Mouse (Mus musculus): ENCODE results near the gene Tmc3.
A peak's percentile ranks its signal among the peaks of the same experiment; 100 is the strongest.

Gene Tmc3

DNA sequence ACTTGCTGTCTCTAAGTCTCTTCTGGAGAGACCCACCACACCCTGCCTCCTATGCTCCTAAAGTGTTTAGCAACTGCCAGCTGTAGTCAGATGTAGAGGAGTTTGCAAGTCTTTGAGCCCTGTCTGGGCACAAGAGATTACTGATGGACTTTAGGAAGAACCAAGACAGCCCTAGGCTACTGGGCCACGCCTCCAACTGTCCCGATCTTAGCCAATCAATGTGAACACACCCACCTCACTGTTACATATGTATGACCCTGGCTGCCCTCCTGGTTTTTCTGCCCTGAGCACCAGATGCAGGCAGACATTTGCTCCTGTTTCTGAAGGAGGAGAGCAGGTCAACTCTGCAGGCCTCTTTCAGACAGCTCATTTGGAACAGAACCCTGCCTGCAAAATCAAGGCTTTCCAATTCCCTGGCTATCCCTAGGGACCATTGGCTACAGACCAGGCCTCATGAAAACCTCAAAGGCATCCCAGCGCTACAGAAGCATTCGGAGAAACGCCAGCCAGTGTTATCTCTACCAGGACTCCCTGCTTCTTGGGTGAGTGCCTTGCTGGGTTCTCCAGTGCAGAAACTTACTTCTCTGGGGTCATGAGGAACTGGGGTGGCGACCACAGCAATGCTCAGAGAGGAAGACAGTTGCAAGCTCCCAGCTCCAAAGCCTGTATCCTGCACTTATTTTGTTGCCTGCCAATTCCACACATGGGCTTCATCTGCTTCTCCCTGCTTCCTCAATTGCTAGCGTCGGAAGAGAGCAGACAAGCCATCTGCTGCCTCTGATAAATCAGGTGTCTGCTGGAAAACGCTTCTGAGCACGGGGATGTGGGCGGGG lies at the start of gene Tmc3:
Gene Tmc3, plus strand, starts transcription at position 289 of the 833 bp plus-strand sequence.
- peak; percentile 25 to 44 for DNase-seq (ENCODE audit: low spot score in 2 of 2)

DNA sequence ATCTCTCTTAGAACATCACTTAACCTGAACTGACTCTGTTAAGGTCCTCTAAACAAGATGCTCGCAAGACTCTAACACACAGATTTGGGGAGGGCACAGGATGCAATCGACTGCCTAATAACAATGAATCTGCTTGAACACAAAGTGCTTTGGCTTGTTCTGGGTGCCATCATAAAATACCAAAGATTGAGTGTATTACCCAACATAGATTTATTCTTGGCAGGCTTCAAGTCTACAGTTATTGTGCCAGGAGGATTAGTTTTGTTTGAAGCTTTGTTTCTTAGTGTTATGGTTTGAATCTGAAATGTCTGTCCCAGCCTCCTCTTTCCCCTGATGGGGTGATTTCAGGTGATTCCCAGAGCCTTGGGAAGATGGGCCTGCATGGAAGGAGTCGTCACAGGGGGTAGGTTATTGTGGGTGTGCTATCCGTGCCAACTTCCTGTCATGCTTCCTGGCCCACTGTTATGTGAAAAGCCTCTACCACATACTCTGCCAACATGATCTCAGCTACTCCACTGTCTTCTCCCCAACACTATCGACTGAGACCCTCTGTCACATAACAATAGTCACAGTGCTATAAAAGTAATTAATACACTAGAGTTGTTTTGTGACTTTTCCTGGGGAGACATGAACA lies 43.1 kb upstream of the Tmc3 start:
- no peak for DNase-seq (ENCODE audit: low spot score in 2 of 2)

- DNase-seq (ENCODE audit: low spot score in 2 of 2): no peak
These were observed 35.9 kb upstream of the Tmc3 start for GRCm38 (mm10) chr7:83548686-83549352.

- no peak for DNase-seq (ENCODE audit: low spot score in 2 of 2)
These were observed 35.4 kb upstream of the Tmc3 start for GRCm38 (mm10) chr7:83549353-83549774.

GRCm38 (mm10) chr7:83549951-83550407 lies 34.7 kb upstream of the Tmc3 start:
- DNase-seq (ENCODE audit: low spot score in 2 of 2): peak in 1 of 2 experiments; percentile 11

DNA sequence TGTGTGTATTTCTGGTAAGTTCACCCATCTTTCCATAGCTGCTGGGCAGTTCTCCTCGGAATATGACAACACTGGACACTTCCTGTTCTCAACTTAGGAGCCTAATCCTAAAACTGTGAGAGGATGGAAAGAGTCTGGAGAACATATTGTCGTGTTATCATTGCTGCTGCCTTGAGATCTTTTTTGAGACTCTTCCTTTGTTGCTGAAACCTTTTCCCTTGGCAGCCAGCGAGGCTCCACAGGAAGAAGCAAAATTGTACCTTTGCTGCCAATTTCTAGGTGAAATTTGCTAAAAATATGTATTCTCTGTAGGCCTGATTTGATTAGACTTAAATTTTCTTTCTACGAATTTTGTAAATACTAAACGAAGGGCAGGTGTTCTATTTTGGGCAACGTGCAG lies 30.2 kb upstream of the Tmc3 start:
- no peak for DNase-seq (ENCODE audit: low spot score in 2 of 2)

GRCm38 (mm10) chr7:83556488-83556887 lies 28.2 kb upstream of the Tmc3 start:
- DNase-seq (ENCODE audit: low spot score in 2 of 2): no peak

GRCm38 (mm10) chr7:83558741-83559280 lies 25.9 kb upstream of the Tmc3 start:
- DNase-seq (ENCODE audit: low spot score in 2 of 2): no peak

DNA sequence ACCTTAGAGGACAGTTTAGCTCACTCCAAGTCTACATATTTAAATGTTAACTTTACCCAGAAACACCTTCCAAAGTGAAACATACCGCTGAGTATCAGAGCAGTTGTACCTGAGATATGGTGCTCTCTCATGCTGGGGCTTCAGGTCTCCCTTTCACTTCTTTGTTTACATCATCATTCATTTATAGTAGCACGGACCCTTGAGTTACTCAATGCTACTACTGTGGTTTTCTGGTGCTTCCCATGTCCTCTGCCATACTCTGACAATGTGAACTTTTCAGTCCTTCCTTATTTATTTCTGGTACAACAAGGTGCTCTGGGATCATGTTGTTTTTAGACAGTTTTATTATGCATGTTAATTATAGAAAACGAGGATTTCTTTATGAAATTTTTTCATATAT lies 25.2 kb upstream of the Tmc3 start:
- DNase-seq (ENCODE audit: low spot score in 2 of 2): no peak

DNA sequence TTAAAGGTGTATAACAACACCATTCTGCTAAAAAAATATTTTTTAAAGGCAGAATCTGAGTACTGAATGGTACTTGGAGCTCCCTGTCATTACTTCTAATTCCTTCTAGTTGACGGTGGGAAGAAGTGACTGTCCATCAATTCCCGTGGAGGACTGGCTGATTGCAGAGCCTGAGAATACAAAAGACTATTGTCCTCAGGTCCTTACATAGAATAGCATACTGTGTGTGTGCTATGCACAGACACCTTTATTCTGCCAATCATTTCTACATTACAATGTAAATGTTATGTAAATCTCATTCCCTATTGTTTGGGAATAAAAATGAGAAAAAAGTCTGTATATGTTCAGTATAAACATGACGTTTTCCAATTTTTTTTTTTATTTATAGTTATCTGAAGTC lies 22.9 kb upstream of the Tmc3 start:
- no peak for DNase-seq (ENCODE audit: low spot score in 2 of 2)

GRCm38 (mm10) chr7:83564635-83565291 lies 20.0 kb upstream of the Tmc3 start:
- DNase-seq (ENCODE audit: low spot score in 2 of 2): no peak

GRCm38 (mm10) chr7:83565976-83566375 lies 18.8 kb upstream of the Tmc3 start:
- DNase-seq (ENCODE audit: low spot score in 2 of 2): no peak

DNA sequence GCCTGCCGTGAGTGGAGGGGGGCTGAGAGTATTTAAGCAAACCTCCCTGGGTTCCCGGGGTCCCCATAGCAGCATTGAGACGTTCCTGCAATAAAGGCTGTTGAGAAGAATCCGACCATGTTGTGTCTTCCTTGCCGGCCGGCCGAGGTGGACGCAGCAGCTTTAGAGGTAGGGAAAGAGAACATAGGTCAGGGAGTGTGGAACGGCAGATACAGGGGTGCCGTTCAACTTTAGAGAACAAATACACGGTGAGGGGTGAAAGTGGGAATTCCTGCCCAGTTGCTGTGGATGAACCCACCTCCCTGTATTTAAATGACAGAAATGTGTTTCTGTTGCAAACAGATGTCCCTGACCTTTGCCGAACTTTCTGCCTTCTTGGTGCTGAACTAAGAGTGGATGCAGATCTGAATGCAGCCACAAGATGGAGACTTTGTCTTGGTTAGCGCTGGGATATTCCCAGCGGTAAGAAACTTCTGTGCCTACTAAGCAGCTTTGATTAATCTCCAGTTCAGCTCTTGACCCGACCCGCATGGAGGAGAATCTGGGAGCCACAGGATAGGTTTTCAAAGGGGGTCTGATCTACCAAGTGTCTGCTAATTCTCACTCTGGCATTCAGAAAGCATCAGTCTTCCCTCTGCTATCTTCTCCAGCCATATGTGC lies 16.8 kb upstream of the Tmc3 start:
- peak in 1 of 2 experiments; percentile 7 for DNase-seq (ENCODE audit: low spot score in 2 of 2)

DNA sequence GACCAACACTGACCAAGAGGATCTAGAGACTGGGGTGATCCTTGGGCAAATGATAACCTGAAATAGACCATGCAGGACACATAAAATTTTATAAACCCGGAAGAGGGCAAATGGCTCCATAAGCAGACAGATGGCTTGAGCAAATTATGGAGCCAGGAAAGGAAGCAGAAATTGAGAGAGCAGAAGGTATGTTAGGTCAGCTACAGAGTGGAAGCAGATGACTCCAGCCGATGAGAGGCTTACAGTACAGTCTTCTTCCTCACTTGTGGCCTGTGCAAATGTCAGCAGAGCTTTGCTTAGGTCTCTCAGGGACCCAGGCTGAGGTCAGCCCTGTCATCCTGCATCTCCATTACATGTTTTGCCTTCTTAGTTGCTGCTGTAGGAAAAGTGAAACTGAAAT lies 15.9 kb upstream of the Tmc3 start:
- no peak for DNase-seq (ENCODE audit: low spot score in 2 of 2)

DNA sequence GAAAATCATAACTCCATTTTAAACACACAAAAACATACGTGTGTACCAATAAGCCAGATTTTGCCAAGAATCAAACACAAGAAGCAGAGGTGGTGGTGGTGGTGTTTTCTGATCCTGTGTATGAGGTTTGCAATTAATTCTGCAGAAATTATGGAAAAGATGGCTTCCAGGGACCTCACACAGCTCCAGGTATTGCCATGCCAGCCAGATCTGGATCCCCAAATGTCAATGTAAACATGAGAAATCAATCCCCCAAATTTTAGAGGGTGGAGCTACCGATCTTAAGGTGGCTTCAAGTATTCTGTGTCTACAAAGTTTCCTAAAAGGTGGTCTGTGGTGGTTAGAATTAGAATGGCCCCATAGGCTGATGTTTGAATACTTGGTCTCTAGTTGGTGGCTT lies 15.3 kb upstream of the Tmc3 start:
- no peak for DNase-seq (ENCODE audit: low spot score in 2 of 2)

GRCm38 (mm10) chr7:83571077-83571476 lies 13.7 kb upstream of the Tmc3 start:
- no peak for DNase-seq (ENCODE audit: low spot score in 2 of 2)

GRCm38 (mm10) chr7:83571901-83572300 lies 12.8 kb upstream of the Tmc3 start:
- DNase-seq (ENCODE audit: low spot score in 2 of 2): no peak

- DNase-seq (ENCODE audit: low spot score in 2 of 2): no peak
These were observed 12.3 kb upstream of the Tmc3 start for GRCm38 (mm10) chr7:83572451-83572850.

DNA sequence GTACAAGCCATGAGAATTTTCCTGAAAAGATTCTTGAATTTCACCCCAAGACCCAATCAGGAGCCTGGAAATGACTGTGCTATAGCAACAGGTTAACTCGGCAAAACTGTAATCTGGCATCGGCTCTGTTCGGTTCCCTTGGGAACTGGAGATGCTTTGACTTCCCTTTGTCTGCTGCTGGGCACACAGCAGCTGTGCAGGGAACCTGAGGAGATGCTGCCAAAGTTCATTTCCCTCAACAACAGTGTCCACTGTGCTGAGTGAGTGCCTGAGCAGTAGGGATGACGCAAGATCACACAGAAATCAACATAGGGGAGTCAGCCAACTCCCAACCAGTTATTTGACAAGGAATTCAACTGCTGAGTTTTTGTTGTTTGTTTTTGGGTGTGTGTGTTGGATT lies 3.8 kb upstream of the Tmc3 start:
- DNase-seq (ENCODE audit: low spot score in 2 of 2): peak in 1 of 2 experiments; percentile 2

GRCm38 (mm10) chr7:83594056-83594455 lies 9.3 kb downstream of the Tmc3 start:
- DNase-seq (ENCODE audit: low spot score in 2 of 2): no peak

DNA sequence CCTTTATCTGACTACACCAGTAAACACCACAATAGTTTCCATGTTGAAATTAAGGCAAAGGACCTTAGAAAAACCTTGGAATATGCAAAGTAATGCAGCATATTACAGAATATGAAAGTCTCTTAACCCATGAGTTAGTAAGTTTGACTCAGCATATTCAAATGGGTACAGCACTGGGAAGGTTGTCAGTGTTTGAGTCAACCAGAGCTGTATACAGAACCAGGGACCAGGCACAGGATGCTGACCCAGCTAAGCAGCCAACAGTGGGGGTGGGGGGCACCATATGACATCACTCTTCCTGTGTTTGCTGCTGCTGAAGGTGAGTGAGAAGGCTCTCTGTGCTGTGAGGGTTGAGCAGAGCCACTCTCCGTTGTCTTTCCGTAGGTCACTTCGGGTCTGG lies 12.3 kb downstream of the Tmc3 start:
- no peak for DNase-seq (ENCODE audit: low spot score in 2 of 2)
